Mouse (Mus musculus): Measurements from ENCODE around the gene Slc31a2. TPM values are rescaled to one million over a fixed set of nuclear protein-coding genes. Genes with fewer than 3 reads are reported as not detected.

Gene Slc31a2
- total RNA-seq, 1 experiment from 2014 or later: 30.6 TPM

DNA sequence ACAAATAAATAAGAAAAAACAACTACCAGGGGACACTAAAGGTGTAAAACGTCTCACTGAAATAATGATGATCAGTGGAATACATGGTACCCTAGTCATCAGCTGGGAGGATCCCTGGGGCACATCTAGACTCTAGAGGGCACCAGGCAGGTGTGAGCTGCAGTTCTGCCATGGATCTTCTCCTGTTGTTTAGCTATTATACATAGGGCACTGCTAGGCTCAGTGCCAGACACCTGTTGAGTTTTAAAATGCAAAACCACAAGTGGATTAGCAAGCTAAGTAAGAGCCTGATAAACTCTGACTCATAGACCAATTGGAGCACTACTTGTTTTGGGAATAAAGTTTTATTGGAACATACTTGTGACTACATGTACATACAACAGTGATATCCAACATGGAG, 55.9 kb downstream of the Slc31a2 start:
- DNase-seq: no peak

DNA sequence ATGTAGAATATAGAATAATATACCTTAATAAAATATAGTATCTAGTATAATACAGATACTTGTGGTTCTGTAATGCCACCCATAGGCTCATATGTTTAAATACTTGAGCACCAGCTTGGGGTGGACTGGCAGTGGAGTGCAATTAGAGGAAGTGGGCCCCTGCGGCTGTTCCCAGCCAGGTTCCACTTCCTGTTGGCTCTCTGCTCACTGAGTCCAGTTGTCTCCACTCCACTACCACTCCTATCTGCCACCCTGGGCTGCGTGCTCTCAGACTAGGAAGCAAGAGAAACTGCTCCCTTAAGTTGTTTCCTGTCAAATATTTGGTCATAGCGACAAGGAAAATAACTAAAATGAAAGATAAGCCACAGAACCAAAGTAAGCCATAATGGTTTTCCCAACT, 60.3 kb downstream of the Slc31a2 start:
- DNase-seq: no peak

DNA sequence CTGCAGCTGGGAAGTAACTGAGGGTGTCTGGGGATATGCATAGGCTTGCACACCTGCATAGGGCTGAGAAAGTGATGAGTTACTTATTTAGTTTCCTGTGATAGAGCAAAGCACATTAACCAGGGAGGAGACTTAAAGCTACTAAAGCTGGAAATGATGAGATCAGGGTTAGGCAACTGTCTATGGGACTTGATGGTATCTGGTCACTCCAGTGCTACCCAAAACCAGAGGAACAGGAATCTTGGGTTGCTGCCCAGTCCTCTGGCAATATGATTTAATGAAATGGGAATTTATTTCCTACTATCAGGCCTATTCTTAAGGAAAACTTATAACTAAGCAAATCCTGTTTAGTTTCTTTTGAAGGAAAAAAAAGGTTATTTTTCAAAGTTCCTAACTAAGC, 63.7 kb downstream of the Slc31a2 start:
- DNase-seq: no peak

DNA sequence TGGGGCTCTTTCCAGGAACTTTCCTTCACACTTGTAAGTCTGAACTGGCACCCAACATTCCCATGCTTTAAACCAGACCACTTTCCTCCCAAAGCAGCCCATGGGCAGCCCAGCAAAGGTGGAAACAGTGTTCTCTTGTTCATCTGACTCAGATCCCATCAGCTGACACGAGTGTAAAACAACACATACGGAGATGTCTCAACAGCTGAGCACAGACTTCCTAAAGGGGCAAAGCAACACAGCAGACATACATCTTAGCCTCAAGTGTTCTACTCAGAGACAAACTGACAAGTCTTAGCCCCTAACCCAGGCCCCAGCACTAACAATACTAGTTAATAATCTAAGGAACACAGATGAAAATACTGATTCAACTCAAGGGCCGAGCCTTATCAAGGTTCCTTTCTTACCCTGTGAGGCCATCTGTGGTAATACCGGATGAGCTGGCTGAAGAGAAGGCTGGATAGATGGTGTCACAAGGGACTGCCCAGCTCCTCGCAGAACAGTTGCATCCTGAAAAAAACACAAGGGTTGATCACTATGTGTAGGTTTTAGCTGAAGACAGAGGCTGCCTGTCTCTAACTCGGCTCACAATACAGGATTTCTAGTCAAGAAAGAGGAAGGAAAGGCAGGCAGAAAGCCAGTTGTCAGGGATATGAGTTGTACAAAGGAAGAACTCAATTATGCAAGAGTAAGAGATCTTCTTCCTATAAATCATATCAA, 66.7 kb downstream of the Slc31a2 start:
- no peak for DNase-seq

DNA sequence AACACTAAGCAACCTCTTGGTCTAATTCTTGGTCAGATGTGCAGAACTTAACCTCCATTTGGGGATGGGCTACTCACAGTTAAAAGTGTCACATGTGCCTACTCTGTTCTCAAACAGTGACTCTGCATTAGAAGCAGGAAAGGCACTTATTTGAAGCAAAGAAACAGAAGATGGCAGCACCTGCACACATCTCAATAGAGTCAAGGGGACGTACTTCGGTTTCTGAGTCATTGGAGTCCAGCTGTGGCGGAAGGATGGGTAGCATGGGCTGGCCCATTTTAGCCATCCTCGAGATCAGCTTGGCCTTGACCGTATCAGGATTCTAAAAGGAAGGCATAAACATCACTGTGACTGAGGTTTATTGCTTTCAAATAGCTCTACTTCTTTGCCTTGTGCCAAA, 69.6 kb downstream of the Slc31a2 start:
- DNase-seq: no peak

DNA sequence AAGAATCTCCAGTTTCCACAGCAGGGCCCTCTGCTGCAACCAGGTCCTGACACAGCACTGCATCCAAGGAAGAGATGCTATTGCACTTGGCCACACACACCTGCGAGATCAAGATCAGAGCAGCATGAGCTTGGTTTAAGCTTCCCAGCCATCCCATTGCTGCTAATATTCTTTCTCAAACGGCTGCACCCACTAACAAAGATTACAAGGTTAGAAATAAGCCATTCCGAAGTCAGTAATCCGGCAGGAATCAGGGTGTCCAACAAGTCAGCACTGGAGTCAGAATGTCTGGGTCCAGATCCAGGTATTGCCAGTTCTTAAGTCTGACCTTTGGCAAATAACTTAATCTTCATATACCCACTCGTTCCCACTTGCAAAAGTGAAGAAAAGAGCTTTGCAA, 76.2 kb downstream of the Slc31a2 start:
- no peak for DNase-seq

DNA sequence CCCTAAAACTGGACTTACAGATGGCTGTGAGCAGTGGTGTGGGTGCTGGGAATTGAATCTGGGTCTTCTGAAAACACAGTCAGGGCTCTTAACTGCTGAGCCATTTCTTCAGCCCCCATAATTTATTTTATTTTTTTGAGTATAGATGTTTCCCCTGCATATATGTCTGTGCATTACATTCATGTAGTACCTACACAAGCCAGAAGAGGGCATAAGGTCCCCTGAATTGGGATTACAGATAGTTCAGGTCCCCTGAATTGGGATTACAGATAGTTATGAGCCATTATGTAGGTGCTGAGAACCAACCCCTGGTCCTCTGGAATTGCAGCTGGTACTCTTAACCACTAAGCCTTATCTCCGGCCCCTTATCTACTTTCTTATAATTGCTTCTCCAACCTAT, 81.6 kb downstream of the Slc31a2 start:
- no peak for DNase-seq

DNA sequence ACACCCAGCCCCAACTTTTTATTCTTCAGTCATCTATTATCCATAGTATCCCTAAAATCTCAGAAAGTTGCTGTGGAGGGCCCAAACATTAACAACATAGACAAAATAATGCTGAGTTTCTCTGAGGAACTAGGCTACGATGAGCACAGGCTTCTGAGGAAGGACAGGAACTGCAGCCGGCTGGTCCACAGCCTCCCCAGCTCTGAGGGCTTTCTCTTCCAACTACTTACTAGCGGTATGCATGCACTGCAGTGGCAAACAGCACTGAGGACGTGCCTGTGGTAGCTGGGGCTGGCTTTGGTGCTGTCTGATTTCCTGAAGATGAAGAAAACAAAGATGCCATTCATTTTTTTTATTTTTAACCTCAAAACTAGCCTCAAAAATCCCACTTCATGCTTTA, 83.5 kb downstream of the Slc31a2 start:
- DNase-seq: no peak

DNA sequence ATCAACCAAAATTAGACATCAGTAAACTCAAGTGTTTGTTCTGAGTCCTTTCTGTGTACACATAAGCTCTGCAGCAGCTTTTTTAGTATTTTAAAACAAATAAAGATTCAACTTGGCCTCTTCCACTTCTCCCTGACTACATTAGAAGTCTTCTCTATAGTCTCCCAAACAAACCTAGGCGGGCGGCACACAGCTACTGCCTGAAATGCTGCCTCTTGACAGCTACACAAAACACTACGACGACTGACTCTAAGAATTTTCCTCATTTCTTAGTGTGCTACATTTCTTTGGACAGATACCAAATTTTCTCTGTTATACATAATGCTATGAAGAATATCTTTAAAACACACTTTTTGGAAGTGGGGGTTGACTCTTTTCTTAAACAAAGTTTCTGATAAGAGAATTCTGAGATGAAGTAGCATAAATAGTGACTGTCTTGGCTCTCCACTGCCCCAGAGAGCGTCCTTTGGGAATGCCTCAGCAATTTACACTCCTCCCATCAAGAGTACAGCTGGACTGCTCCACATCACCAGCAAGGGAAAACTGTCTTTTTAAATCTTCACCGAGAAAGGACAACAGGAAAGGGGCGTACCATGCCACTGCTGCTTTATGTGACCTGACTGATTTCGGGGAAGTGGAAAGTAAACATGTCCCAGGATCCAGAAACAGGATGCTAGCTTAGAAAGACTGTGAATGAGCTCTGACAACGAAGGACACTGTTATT, 85.4 kb downstream of the Slc31a2 start:
- no peak for DNase-seq

Other genes starting within 250 kb of the Slc31a2 start
- not detected in 2 replicates for gene Mup20, start 208.4 kb upstream of the Slc31a2 start, total RNA-seq (2021)
- gene Mup3, start 175.2 kb upstream of the Slc31a2 start, total RNA-seq (2021): 0.33 and 16.3 TPM in 2 replicates
- not detected in 2 replicates for gene Mup21, start 111.7 kb upstream of the Slc31a2 start, total RNA-seq (2021)
- gene Zfp37, start 31.5 kb upstream of the Slc31a2 start, total RNA-seq (2021): 3.8 and 5.2 TPM in 2 replicates
- gene Fkbp15, start 98.0 kb downstream of the Slc31a2 start, total RNA-seq (2021): 34.9 and 42.5 TPM in 2 replicates
- gene Slc31a1, start 98.2 kb downstream of the Slc31a2 start, total RNA-seq (2021): 50.7 and 51.4 TPM in 2 replicates
- 70.4 and 85.8 TPM in 2 replicates for gene Cdc26, start 146.1 kb downstream of the Slc31a2 start, total RNA-seq (2021)
- gene Prpf4, start 146.2 kb downstream of the Slc31a2 start, total RNA-seq (2021): 28.4 and 30.2 TPM in 2 replicates
- not detected in 2 replicates for gene Rnf183, start 172.7 kb downstream of the Slc31a2 start, total RNA-seq (2021)
- gene Wdr31, start 208.3 kb downstream of the Slc31a2 start, total RNA-seq (2021): 2.4 and 3.0 TPM in 2 replicates
- 2.4 and 3.5 TPM in 2 replicates for gene Bspry, start 217.5 kb downstream of the Slc31a2 start, total RNA-seq (2021)
- 10.2 and 14.6 TPM in 2 replicates for gene Hdhd3, start 240.9 kb downstream of the Slc31a2 start, total RNA-seq (2021)